8 mouse cellular contexts compared by ENCODE assay signal in the genomic region with DNA sequence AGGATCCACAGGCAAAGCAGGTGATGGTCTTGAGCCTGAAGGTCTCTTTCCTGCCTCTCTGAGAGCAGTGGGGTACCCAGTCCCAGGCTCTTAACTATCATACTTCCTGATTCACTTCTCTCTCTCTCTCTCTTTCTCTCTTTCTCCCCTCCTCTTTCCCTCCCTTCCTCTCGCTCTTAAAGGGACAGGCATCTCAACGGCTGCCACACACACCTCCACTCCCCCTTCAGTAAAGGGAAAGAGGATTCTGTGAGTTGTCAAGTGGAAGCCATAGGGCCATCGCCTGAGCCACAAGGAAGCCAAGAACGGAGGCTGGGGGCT. TPM values are rescaled to one million over a fixed set of nuclear protein-coding genes. Genes with fewer than 3 reads are reported as not detected.
DNase-seq lines count a peak whose midpoint lies in the region; ATAC-seq and TF ChIP-seq lines count a peak whose summit lies in the region.

Gene Ikbke, minus strand, starts transcription at position 151 of the 321 bp plus-strand sequence.

- H3K9me3 ChIP-seq in heart, embryonic 15.5 days (replicated peaks) = no peaks in the 10 kb centered on the region
- H3K9me3 ChIP-seq in liver, postnatal 0 days (ENCODE audit: low read length) = no peaks in the 10 kb centered on the region

- H3K4me1 ChIP-seq in heart, embryonic 15.5 days (replicated peaks) = peaks cover 26% of the 10 kb centered on the region
- H3K4me1 ChIP-seq in liver, postnatal 0 days (ENCODE audit: insufficient read depth) = peaks cover 38% of the 10 kb centered on the region

- H3K4me3 ChIP-seq in heart, embryonic 15.5 days = peak within 1 kb of the TSS; percentile 52
- H3K4me3 ChIP-seq in liver, postnatal 0 days (ENCODE audit: low read depth, low read length) = peak within 1 kb of the TSS; percentile 37

- no peak for DNase-seq in heart, postnatal 4 days
- DNase-seq in fibroblast of lung, adult 2 months (ENCODE audit: low read depth) = peak; percentile 28
- no peak for DNase-seq in liver, postnatal 0 days
- no peak for DNase-seq in frontal cortex, postnatal 14 days (ENCODE audit: low spot score in 2 of 2)
- no peak for DNase-seq in layer of hippocampus, adult 9-10 months (ENCODE audit: low spot score)

- H3K4me2 ChIP-seq in heart, embryonic 15.5 days = peak within 1 kb of the TSS; percentile 66
- H3K4me2 ChIP-seq in liver, postnatal 0 days (ENCODE audit: low read depth, low read length) = peak within 1 kb of the TSS; percentile 62

- TF ChIP-seq CTCF in liver, postnatal 0 days (IDR thresholded peaks at IDR 0.05; ENCODE audit: low read depth) = no peak

- H3K27ac ChIP-seq in heart, embryonic 15.5 days = peak within 1 kb of the TSS; percentile 65
- 0 out of 2 replicates have a peak within 1 kb of the TSS, but pooled peaks have one; percentile 44 for H3K27ac ChIP-seq in liver, postnatal 0 days (ENCODE audit: low read depth)

- no peak for ATAC-seq in heart, embryonic 15.5 days (replicated peaks; ENCODE audit: insufficient number of reproducible peaks, insufficient read depth, low FRiP score, low read depth)
- peak; percentile 51 for ATAC-seq in CD4-positive, CD25-positive, alpha-beta regulatory T cell, adult 4 months
- no peak for ATAC-seq in liver, postnatal 0 days
- no peak for ATAC-seq in frontal cortex, adult (ENCODE audit: low TSS enrichment)

- H3K27me3 ChIP-seq in heart, embryonic 15.5 days = no peaks in the 10 kb centered on the region
- no peaks in the 10 kb centered on the region for H3K27me3 ChIP-seq in liver, postnatal 0 days (ENCODE audit: insufficient read depth, low read length)

- 26% methylated on average over 4 of the region's 4 CpGs for WGBS in heart, embryonic 15.5 days
- 38% methylated on average over 4 of the region's 4 CpGs for WGBS in liver, postnatal 0 days (ENCODE audit: insufficient replicate concordance)

- TF ChIP-seq EP300 in liver, postnatal 0 days (IDR thresholded peaks at IDR 0.05; ENCODE audit: low read depth) = no peak

- H3K9ac ChIP-seq in heart, embryonic 15.5 days = peak within 1 kb of the TSS; percentile 47
- peak within 1 kb of the TSS; percentile 34 for H3K9ac ChIP-seq in liver, postnatal 0 days (replicated peaks)

- H3K36me3 ChIP-seq in heart, embryonic 15.5 days = no peaks in the 10 kb centered on the region
- no peaks in the 10 kb centered on the region for H3K36me3 ChIP-seq in liver, postnatal 0 days (replicated peaks; ENCODE audit: insufficient read depth, low read length)

RNA-seq across cellular contexts. Expression of gene Ikbke, which starts in this region (rescaled TPM):
- 2.4 and 4.8 TPM in 2 replicates for polyA plus RNA-seq in heart, embryonic 15.5 days (2015; fragmentation: Nextera tagmentation; extraction: Ambion mirVana)
- total RNA-seq in heart, postnatal 4 days (2021) = 1 to 10 TPM; 2.9 to 3.0 TPM
- polyA plus RNA-seq in CD4-positive, CD25-positive, alpha-beta regulatory T cell, adult 4 months (2017; shearing (Covaris generic)) = 100 to 1,000 TPM; 108 to 204 TPM
- polyA plus RNA-seq in liver, postnatal 0 days (2015; fragmentation: Nextera tagmentation; extraction: Ambion mirVana) = 3.9 and 4.4 TPM in 2 replicates

Comparison
In these comparisons a context has a peak if more than half of its experiments do, and no peak if none do; other contexts are left out.
1. RNA of gene Ikbke (polyA plus RNA-seq): 108 to 204 TPM in CD4-positive, CD25-positive, alpha-beta regulatory T cell, adult 4 months; 3.9 to 4.4 TPM in liver, postnatal 0 days and 2.4 to 4.8 TPM in heart, embryonic 15.5 days; every median in the first group is over 10 times any median in the second.